Mouse (Mus musculus): Measurements from ENCODE around the gene Zfp663. TPM values are rescaled to one million over a fixed set of nuclear protein-coding genes. Genes with fewer than 3 reads are reported as not detected.

Zfp663 gene
- polyA plus RNA-seq, 1 experiment: not detected

DNA sequence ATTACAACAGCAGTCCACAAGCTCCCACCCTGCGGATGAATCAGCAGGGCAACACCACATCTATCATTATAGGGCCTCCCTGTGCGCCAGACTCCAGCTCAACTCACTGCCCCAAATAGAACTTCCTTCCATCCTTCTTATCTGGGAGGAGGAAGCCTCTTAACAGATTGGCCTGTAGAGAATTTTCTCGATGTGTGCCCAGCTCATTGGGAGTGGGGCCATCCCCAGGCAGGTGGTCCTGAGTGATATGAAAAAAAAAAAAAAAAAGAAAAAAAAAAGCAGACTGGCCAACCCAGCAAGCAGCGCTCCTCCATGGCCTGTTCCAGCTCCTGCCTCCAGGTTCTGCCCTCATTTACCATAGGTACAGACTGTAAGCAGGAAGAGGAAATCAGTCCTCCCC is 7.5 kb upstream of the Zfp663 start:
- H3K27me3 ChIP-seq (ENCODE audit: control insufficient read depth, insufficient read depth, insufficient read length): no peaks in the 10 kb centered on the region
- no peak overlapping the region for H3K4me3 ChIP-seq
- H3ac ChIP-seq (ENCODE audit: control insufficient read depth, insufficient read length): no peak overlapping the region
- no peak overlapping the region for H3K4me2 ChIP-seq (ENCODE audit: low read depth)
- no peaks in the 10 kb centered on the region for H3K79me2 ChIP-seq (ENCODE audit: control insufficient read depth, insufficient read depth)
- peaks cover 8% of the 10 kb centered on the region for H3K36me3 ChIP-seq (ENCODE audit: control insufficient read depth, insufficient read depth)
- TF ChIP-seq CEBPB (IDR thresholded peaks at IDR 0.05; ENCODE audit: insufficient read depth, poor library complexity, severe bottlenecking) (no peak), MAX (IDR thresholded peaks at IDR 0.05; ENCODE audit: low read depth) (no peak), SRF (IDR thresholded peaks at IDR 0.05; ENCODE audit: control insufficient read depth, insufficient read length, low read depth) (no peak), POLR2AphosphoS2 (IDR thresholded peaks at IDR 0.05; ENCODE audit: insufficient read length, low read depth) (no peak), REST (IDR thresholded peaks at IDR 0.05; ENCODE audit: insufficient read depth, insufficient read length) (no peak), TCF12 (IDR thresholded peaks at IDR 0.05; ENCODE audit: insufficient read depth, poor library complexity, severe bottlenecking) (no peak), MYOD1 (IDR thresholded peaks at IDR 0.05; ENCODE audit: control insufficient read depth in 1 of 3, insufficient read length in 2 of 3, low read depth in 2 of 3) (no peak), USF1 (IDR thresholded peaks at IDR 0.05; ENCODE audit: low read depth) (no peak)

DNA sequence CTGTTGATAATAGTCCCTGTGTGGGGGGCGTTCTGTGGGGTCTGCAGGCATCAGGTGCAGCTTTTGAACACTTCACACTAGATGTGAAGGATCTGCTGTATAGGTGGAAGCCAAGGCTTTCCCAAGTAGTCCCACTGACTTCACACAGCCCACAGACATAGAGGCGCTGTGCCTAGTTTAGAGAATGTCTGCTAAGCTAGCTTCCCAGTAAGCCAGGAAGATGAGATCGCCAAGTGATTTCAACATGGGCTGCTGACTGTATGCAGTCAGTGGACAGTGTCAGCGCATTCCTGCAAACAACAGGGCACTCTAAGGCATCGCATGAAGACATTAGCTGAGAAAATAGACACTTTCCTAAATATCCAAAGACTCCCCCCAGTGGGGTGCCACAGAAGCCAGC is 6.9 kb upstream of the Zfp663 start:
- Histone ChIP-seq H3ac (ENCODE audit: control insufficient read depth, insufficient read length) (no peak overlapping the region), H3K36me3 (ENCODE audit: control insufficient read depth, insufficient read depth) (peaks cover 8% of the 10 kb centered on the region), H3K4me3 (no peak overlapping the region), H3K27me3 (ENCODE audit: control insufficient read depth, insufficient read depth, insufficient read length) (no peaks in the 10 kb centered on the region), H3K79me2 (ENCODE audit: control insufficient read depth, insufficient read depth) (no peaks in the 10 kb centered on the region), H3K4me2 (ENCODE audit: low read depth) (no peak overlapping the region)
- TF ChIP-seq E2F4 (IDR thresholded peaks at IDR 0.05; ENCODE audit: insufficient read depth) (no peak), USF1 (IDR thresholded peaks at IDR 0.05; ENCODE audit: low read depth) (no peak), MYOD1 (IDR thresholded peaks at IDR 0.05; ENCODE audit: control insufficient read depth in 1 of 3, insufficient read length in 2 of 3, low read depth in 2 of 3) (no peak), SRF (IDR thresholded peaks at IDR 0.05; ENCODE audit: control insufficient read depth, insufficient read length, low read depth) (no peak), REST (IDR thresholded peaks at IDR 0.05; ENCODE audit: insufficient read depth, insufficient read length) (no peak), POLR2AphosphoS2 (IDR thresholded peaks at IDR 0.05; ENCODE audit: insufficient read length, low read depth) (no peak), POLR2A (IDR thresholded peaks at IDR 0.05; ENCODE audit: insufficient read length, low read depth) (no peak), TCF12 (IDR thresholded peaks at IDR 0.05; ENCODE audit: insufficient read depth, poor library complexity, severe bottlenecking) (no peak), MAX (IDR thresholded peaks at IDR 0.05; ENCODE audit: low read depth) (no peak), TCF3 (IDR thresholded peaks at IDR 0.05; ENCODE audit: insufficient read length, low read depth) (no peak), MYOG (IDR thresholded peaks at IDR 0.05; ENCODE audit: control insufficient read depth in 1 of 3, insufficient read depth in 1 of 3, insufficient read length in 2 of 3, low read depth in 2 of 3) (no peak), CEBPB (IDR thresholded peaks at IDR 0.05; ENCODE audit: insufficient read depth, poor library complexity, severe bottlenecking) (no peak)

- TF ChIP-seq TCF3 (IDR thresholded peaks at IDR 0.05; ENCODE audit: insufficient read length, low read depth): no peak
- TF ChIP-seq SRF (IDR thresholded peaks at IDR 0.05; ENCODE audit: control insufficient read depth, insufficient read length, low read depth): no peak
- TF ChIP-seq MYOD1 (IDR thresholded peaks at IDR 0.05; ENCODE audit: control insufficient read depth in 1 of 3, insufficient read length in 2 of 3, low read depth in 2 of 3): no peak
- no peak for TF ChIP-seq MAX (IDR thresholded peaks at IDR 0.05; ENCODE audit: low read depth)
- TF ChIP-seq CEBPB (IDR thresholded peaks at IDR 0.05; ENCODE audit: insufficient read depth, poor library complexity, severe bottlenecking): no peak
- no peak for TF ChIP-seq E2F4 (IDR thresholded peaks at IDR 0.05; ENCODE audit: insufficient read depth)
- no peak for TF ChIP-seq POLR2A (IDR thresholded peaks at IDR 0.05; ENCODE audit: insufficient read length, low read depth)
- no peak for TF ChIP-seq POLR2AphosphoS2 (IDR thresholded peaks at IDR 0.05; ENCODE audit: insufficient read length, low read depth)
- no peak for TF ChIP-seq MYOG (IDR thresholded peaks at IDR 0.05; ENCODE audit: control insufficient read depth in 1 of 3, insufficient read depth in 1 of 3, insufficient read length in 2 of 3, low read depth in 2 of 3)
- no peak for TF ChIP-seq REST (IDR thresholded peaks at IDR 0.05; ENCODE audit: insufficient read depth, insufficient read length)
- TF ChIP-seq TCF12 (IDR thresholded peaks at IDR 0.05; ENCODE audit: insufficient read depth, poor library complexity, severe bottlenecking): no peak
- no peak for TF ChIP-seq USF1 (IDR thresholded peaks at IDR 0.05; ENCODE audit: low read depth)
- Histone ChIP-seq H3ac (ENCODE audit: control insufficient read depth, insufficient read length) (no peak overlapping the region), H3K4me2 (ENCODE audit: low read depth) (no peak overlapping the region), H3K27me3 (ENCODE audit: control insufficient read depth, insufficient read depth, insufficient read length) (peaks cover 18% of the 10 kb centered on the region), H3K36me3 (ENCODE audit: control insufficient read depth, insufficient read depth) (no peaks in the 10 kb centered on the region), H3K79me2 (ENCODE audit: control insufficient read depth, insufficient read depth) (no peaks in the 10 kb centered on the region), H3K4me3 (no peak overlapping the region)
Measured at GRCm38 (mm10) chr2:165371066-165371465, 2.5 kb upstream of the Zfp663 start.

- Histone ChIP-seq H3K36me3 (ENCODE audit: control insufficient read depth, insufficient read depth) (no peaks in the 10 kb centered on the region), H3K79me2 (ENCODE audit: control insufficient read depth, insufficient read depth) (no peaks in the 10 kb centered on the region), H3K27me3 (ENCODE audit: control insufficient read depth, insufficient read depth, insufficient read length) (peaks cover 18% of the 10 kb centered on the region), H3ac (ENCODE audit: control insufficient read depth, insufficient read length) (no peak overlapping the region), H3K4me3 (no peak overlapping the region), H3K4me2 (ENCODE audit: low read depth) (no peak overlapping the region)
- TF ChIP-seq POLR2AphosphoS2 (IDR thresholded peaks at IDR 0.05; ENCODE audit: insufficient read length, low read depth) (no peak), POLR2A (IDR thresholded peaks at IDR 0.05; ENCODE audit: insufficient read length, low read depth) (no peak), MYOD1 (IDR thresholded peaks at IDR 0.05; ENCODE audit: control insufficient read depth in 1 of 3, insufficient read length in 2 of 3, low read depth in 2 of 3) (no peak), E2F4 (IDR thresholded peaks at IDR 0.05; ENCODE audit: insufficient read depth) (no peak), SRF (IDR thresholded peaks at IDR 0.05; ENCODE audit: control insufficient read depth, insufficient read length, low read depth) (no peak), CEBPB (IDR thresholded peaks at IDR 0.05; ENCODE audit: insufficient read depth, poor library complexity, severe bottlenecking) (no peak), TCF3 (IDR thresholded peaks at IDR 0.05; ENCODE audit: insufficient read length, low read depth) (no peak), REST (IDR thresholded peaks at IDR 0.05; ENCODE audit: insufficient read depth, insufficient read length) (no peak), TCF12 (IDR thresholded peaks at IDR 0.05; ENCODE audit: insufficient read depth, poor library complexity, severe bottlenecking) (no peak), USF1 (IDR thresholded peaks at IDR 0.05; ENCODE audit: low read depth) (no peak), MAX (IDR thresholded peaks at IDR 0.05; ENCODE audit: low read depth) (no peak), MYOG (IDR thresholded peaks at IDR 0.05; ENCODE audit: control insufficient read depth in 1 of 3, insufficient read depth in 1 of 3, insufficient read length in 2 of 3, low read depth in 2 of 3) (no peak)
Measured at GRCm38 (mm10) chr2:165370348-165370747, 1.8 kb upstream of the Zfp663 start.
